Mouse (Mus musculus) heart, postnatal 14 days (tissue): ENCODE results near the gene Agap1. TPM values are rescaled to one million over a fixed set of nuclear protein-coding genes. Genes with fewer than 3 reads are reported as not detected.

Experiments used
- DNase-seq, 2 experiments: peaks; one replicate each; pipeline ENCODE4 v3.0.0; 2021 to 2022
- intact Hi-C: fragments of 180-260 bp; cut with DNase I; formaldehyde crosslinking; loops from one replicate; pipeline ENCODE4 v1.15.1; 2025
- total RNA-seq, 2 experiments: library from RNA; stranded (reverse); gene quantifications; 2 replicates each; pipeline ENCODE4 v1.2.3; 2021

The Agap1 gene
- total RNA-seq, 2 experiments from 2014 or later: 47.7 to 49.8 TPM

- intact Hi-C loops: no loop called here
- peak in 1 of 2 experiments; percentile 21 for DNase-seq
These were observed 457.8 kb downstream of the Agap1 start for GRCm38 (mm10) chr1:89912392-89912791.

GRCm38 (mm10) chr1:89913611-89914010 lies 459.0 kb downstream of the Agap1 start:
- DNase-seq: no peak
- intact Hi-C loops: no loop called here

- DNase-seq: no peak
- intact Hi-C loops: no loop called here
These were observed 463.5 kb downstream of the Agap1 start for GRCm38 (mm10) chr1:89918111-89918510.

GRCm38 (mm10) chr1:89919206-89919605 lies 464.6 kb downstream of the Agap1 start:
- no peak for DNase-seq
- intact Hi-C loops: no loop called here

- intact Hi-C loops: no loop called here
- no peak for DNase-seq
These were observed 467.2 kb downstream of the Agap1 start for GRCm38 (mm10) chr1:89921806-89922205.

GRCm38 (mm10) chr1:89922282-89922681 lies 467.7 kb downstream of the Agap1 start:
- intact Hi-C loops: no loop called here
- no peak for DNase-seq

- intact Hi-C loops: no loop called here
- no peak for DNase-seq
These were observed 468.5 kb downstream of the Agap1 start for GRCm38 (mm10) chr1:89922883-89923641.

GRCm38 (mm10) chr1:89923642-89924020 lies 469.0 kb downstream of the Agap1 start:
- no peak for DNase-seq
- intact Hi-C loops: no loop called here

- DNase-seq: no peak
- intact Hi-C loops: no loop called here
These were observed 471.0 kb downstream of the Agap1 start for GRCm38 (mm10) chr1:89925501-89926190.

- intact Hi-C loops: no loop called here
- no peak for DNase-seq
These were observed 472.0 kb downstream of the Agap1 start for GRCm38 (mm10) chr1:89926583-89927060.

GRCm38 (mm10) chr1:89927061-89927661 lies 472.6 kb downstream of the Agap1 start:
- DNase-seq: no peak
- intact Hi-C loops: no loop called here

GRCm38 (mm10) chr1:89928676-89929075 lies 474.1 kb downstream of the Agap1 start:
- intact Hi-C loops: no loop called here
- no peak for DNase-seq

GRCm38 (mm10) chr1:89929181-89929580 lies 474.6 kb downstream of the Agap1 start:
- intact Hi-C loops: no loop called here
- DNase-seq: no peak

GRCm38 (mm10) chr1:89929721-89930505 lies 475.3 kb downstream of the Agap1 start:
- DNase-seq: peak in 1 of 2 experiments; percentile 24
- intact Hi-C loops: no loop called here

GRCm38 (mm10) chr1:89930551-89930950 lies 475.9 kb downstream of the Agap1 start:
- no peak for DNase-seq
- intact Hi-C loops: no loop called here

GRCm38 (mm10) chr1:89931120-89931519 lies 476.5 kb downstream of the Agap1 start, which contains the start of gene Gbx2:
Gene Gbx2, minus strand, starts transcription at chr1:89931179.
- DNase-seq: peak; percentile 34 to 59
- intact Hi-C loops: no loop called here

GRCm38 (mm10) chr1:89932021-89932423 lies 477.4 kb downstream of the Agap1 start:
- no peak for DNase-seq
- intact Hi-C loops: no loop called here

GRCm38 (mm10) chr1:89932616-89933015 lies 478.0 kb downstream of the Agap1 start:
- no peak for DNase-seq
- intact Hi-C loops: no loop called here

GRCm38 (mm10) chr1:89933028-89933427 lies 478.4 kb downstream of the Agap1 start:
- intact Hi-C loops: no loop called here
- DNase-seq: no peak

GRCm38 (mm10) chr1:89933786-89934185 lies 479.2 kb downstream of the Agap1 start:
- DNase-seq: no peak
- intact Hi-C loops: no loop called here
